Mouse (Mus musculus): Measurements from ENCODE around the gene Crybb1. TPM values are rescaled to one million over a fixed set of nuclear protein-coding genes. Genes with fewer than 3 reads are reported as not detected.

Crybb1 gene
- polyA plus RNA-seq, 1 experiment from 2014 or later, result 2.6 TPM

DNA sequence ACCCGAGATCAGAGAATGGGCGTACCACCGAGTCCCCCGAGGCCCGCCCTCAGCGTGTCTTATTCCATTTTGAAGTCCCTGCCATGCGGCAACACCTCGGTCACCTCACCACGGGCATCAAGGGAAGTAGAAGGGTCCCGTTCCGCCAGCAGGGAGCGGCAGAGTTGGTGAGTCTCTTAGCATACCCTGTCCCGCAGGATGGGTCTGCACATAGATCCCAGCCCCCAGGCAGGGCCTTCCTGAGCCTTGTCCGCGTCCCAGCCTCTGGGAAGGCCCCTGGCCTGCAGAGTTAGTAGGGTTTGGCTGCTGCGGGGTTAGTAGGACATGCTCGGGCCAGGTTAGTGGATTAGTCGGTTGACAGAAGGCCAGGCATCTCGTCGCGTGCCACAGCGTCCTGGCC is 38.6 kb upstream of the Crybb1 start:
- no peak overlapping the region for H3K9ac ChIP-seq
- peaks cover 27% of the 10 kb centered on the region for H3K4me1 ChIP-seq
- 56% methylated on average over 22 of the region's 22 CpGs for WGBS

DNA sequence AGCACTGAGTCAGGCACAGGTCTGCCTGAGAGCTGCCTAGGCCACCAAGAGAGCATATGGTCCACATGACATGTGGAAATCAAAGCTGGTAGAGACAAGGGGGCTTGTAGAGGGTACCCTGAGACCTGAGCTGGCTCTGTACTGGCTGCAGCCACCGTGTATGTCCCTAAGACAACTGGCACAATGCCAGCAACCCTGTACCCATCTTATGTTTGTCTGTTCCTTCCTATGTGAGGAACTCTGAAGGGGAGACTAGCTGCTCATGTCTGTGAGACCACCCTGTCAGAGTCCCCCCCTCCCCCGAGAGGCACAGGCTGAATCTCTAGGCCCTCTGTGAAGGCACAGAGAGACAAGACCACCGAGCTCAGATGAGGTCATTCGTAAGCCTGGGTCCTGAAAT is 36.9 kb upstream of the Crybb1 start:
- Histone ChIP-seq H3K36me3 (no peaks in the 10 kb centered on the region; the same call in 1 of the 2 replicates), H3K9me3 (no peaks in the 10 kb centered on the region), H3K4me2 (no peak overlapping the region), H3K27ac (no peak overlapping the region), H3K27me3 (peaks cover 7% of the 10 kb centered on the region; the same call in 1 of the 2 replicates), H3K4me1 (peaks cover 22% of the 10 kb centered on the region), H3K4me3 (no peak overlapping the region), H3K9ac (no peak overlapping the region)
- 72% methylated on average over 4 of the region's 4 CpGs for WGBS
- ATAC-seq (ENCODE audit: insufficient number of reproducible peaks, low FRiP score, low TSS enrichment, low read depth), result no peak

More for the DNA sequence above, 38.6 kb upstream of the Crybb1 start:
- ATAC-seq (ENCODE audit: insufficient number of reproducible peaks, low FRiP score, low TSS enrichment, low read depth), result no peak
- H3K27me3 ChIP-seq, result peaks cover 7% of the 10 kb centered on the region; the same call in 1 of the 2 replicates
- no peak overlapping the region for H3K4me2 ChIP-seq
- H3K27ac ChIP-seq, result no peak overlapping the region
- no peak overlapping the region for H3K4me3 ChIP-seq
- no peaks in the 10 kb centered on the region for H3K9me3 ChIP-seq
- no peaks in the 10 kb centered on the region; the same call in 1 of the 2 replicates for H3K36me3 ChIP-seq

DNA sequence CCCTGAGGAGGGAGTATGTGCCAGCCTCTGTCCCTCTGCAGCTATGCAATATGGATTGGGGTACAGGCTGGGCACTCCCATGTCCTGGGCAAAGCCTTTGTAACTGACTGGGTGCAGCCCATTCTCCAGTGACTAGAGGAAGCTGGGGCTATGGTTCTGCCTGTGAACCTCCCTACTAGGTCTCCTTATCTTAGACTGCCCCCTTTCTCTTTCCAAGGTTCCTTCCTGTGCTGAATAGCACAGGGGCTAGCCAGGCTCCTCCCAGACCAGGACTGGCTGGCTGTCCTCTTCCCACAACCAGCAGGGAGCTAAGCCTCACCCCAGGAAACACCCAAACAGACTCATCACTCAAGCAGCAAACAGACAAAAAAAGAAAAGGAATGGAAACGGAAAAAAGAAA is 36.2 kb upstream of the Crybb1 start:
- Histone ChIP-seq H3K27me3 (peaks cover 7% of the 10 kb centered on the region; the same call in 1 of the 2 replicates), H3K4me2 (no peak overlapping the region), H3K9ac (no peak overlapping the region), H3K4me3 (no peak overlapping the region), H3K27ac (no peak overlapping the region), H3K4me1 (peaks cover 15% of the 10 kb centered on the region), H3K9me3 (no peaks in the 10 kb centered on the region), H3K36me3 (no peaks in the 10 kb centered on the region; the same call in 1 of the 2 replicates)
- ATAC-seq (ENCODE audit: insufficient number of reproducible peaks, low FRiP score, low TSS enrichment, low read depth), result no peak
- WGBS, result 45% methylated on average over 1 of the region's 1 CpGs

DNA sequence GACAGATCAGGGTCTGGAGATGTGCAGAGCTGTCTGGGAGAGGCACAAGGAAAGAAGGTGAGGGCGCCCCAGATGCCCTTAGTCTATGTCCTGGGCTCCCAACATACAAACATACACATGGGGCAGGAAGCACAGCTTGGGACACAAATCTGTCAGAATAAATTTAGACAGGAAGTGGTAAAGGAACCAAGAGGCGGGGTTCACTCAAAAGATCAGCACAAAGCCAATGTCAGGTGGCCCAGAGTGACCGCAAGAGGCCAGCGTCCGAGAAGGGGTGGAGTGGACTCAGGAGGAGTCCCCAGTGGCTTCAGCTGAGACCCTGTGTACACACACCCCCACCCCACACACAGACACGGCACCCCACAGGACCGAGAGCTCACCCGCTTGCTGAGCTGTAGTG is 35.4 kb upstream of the Crybb1 start:
- H3K9me3 ChIP-seq, result no peaks in the 10 kb centered on the region
- 78% methylated on average over 8 of the region's 8 CpGs for WGBS
- H3K27me3 ChIP-seq, result peaks cover 7% of the 10 kb centered on the region; the same call in 1 of the 2 replicates

DNA sequence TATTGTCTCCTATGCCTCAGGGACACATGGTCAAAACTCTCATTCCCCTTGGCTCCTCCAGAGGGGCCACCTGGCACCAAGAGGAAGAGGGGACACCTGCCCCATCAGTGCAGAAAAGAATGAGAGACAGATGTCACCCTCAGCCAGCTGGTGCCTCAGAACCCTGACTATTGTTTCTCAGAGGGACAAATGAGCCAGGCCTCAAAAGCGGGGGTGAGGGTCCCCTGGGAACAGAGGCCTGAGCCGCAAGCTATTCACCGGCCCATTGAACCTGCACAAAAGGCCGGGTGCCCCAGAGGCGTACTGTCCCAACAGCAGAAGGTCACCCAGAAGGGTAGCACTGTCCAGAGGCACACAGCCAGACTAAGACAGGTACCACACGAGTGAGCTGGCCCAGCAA is 30.0 kb upstream of the Crybb1 start:
- no peak overlapping the region for H3K27ac ChIP-seq

More for the DNA sequence above, 35.4 kb upstream of the Crybb1 start:
- Histone ChIP-seq H3K27ac (no peak overlapping the region), H3K4me1 (peaks cover 7% of the 10 kb centered on the region), H3K9ac (no peak overlapping the region), H3K4me3 (no peak overlapping the region), H3K36me3 (no peaks in the 10 kb centered on the region; the same call in 1 of the 2 replicates), H3K4me2 (no peak overlapping the region)
- ATAC-seq (ENCODE audit: insufficient number of reproducible peaks, low FRiP score, low TSS enrichment, low read depth), result no peak

DNA sequence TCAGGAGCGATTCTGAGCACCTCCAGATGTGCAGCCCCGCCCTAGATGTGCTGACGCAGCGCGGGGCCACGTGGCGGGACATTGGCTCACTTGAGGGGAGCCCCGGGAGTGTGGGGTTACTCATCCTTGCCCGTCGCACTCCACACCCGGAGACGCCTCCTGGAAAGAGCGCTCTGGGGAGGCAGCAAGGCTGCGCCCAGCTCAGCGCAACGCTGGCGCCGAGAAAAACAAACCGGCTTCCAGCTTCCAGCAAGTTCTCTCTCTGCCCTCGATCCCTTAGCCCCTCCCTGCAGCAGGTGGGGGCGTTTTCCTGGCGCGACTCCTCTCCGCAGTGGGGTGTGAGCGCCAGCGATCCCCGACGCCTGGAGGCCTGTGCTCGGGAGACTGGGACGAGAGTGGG is 28.3 kb upstream of the Crybb1 start:
- Histone ChIP-seq H3K4me1 (peaks cover 28% of the 10 kb centered on the region), H3K9me3 (no peaks in the 10 kb centered on the region), H3K4me2 (peak overlapping the region; percentile 84), H3K36me3 (no peaks in the 10 kb centered on the region), H3K27ac (no peak overlapping the region), H3K4me3 (peak overlapping the region; percentile 46), H3K27me3 (peaks cover 50% of the 10 kb centered on the region), H3K9ac (peak overlapping the region; percentile 14; the same call in 1 of the 2 replicates)
- no peak; the same call in 1 of the 2 replicates for ATAC-seq (ENCODE audit: insufficient number of reproducible peaks, low FRiP score, low TSS enrichment, low read depth)
- under 1% methylated on average over 30 of the region's 30 CpGs for WGBS

More for the DNA sequence above, 30.0 kb upstream of the Crybb1 start:
- no peak overlapping the region for H3K9ac ChIP-seq
- peaks cover 44% of the 10 kb centered on the region for H3K27me3 ChIP-seq
- no peak for ATAC-seq (ENCODE audit: insufficient number of reproducible peaks, low FRiP score, low TSS enrichment, low read depth)
- H3K36me3 ChIP-seq, result no peaks in the 10 kb centered on the region
- WGBS, result 75% methylated on average over 6 of the region's 6 CpGs
- no peak overlapping the region for H3K4me2 ChIP-seq
- H3K4me1 ChIP-seq, result peaks cover 28% of the 10 kb centered on the region
- H3K4me3 ChIP-seq, result no peak overlapping the region
- no peaks in the 10 kb centered on the region for H3K9me3 ChIP-seq

DNA sequence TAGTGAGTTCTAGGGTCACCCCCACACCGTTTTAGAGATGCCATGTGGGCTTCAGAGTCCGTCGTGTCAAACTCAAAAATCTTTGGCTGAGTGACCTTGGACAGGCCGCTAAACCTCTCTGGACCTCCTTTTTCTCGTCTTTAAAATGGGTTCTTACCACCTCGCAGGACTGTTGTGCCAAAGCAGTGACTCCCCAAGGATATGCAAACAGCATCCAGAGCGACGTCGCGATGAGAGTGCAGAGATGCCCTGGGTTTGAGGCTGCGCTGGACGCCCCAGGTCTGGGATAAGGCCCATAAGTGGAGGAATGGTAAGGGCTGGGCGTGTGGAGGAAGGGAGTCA is 27.7 kb upstream of the Crybb1 start:
- Histone ChIP-seq H3K4me3 (peak overlapping the region; percentile 46), H3K27me3 (peaks cover 50% of the 10 kb centered on the region), H3K4me2 (peak overlapping the region; percentile 84), H3K9me3 (no peaks in the 10 kb centered on the region), H3K4me1 (peaks cover 28% of the 10 kb centered on the region), H3K9ac (no peak overlapping the region), H3K27ac (no peak overlapping the region), H3K36me3 (no peaks in the 10 kb centered on the region)
- WGBS, result 4% methylated on average over 13 of the region's 13 CpGs
- ATAC-seq (ENCODE audit: insufficient number of reproducible peaks, low FRiP score, low TSS enrichment, low read depth), result no peak

DNA sequence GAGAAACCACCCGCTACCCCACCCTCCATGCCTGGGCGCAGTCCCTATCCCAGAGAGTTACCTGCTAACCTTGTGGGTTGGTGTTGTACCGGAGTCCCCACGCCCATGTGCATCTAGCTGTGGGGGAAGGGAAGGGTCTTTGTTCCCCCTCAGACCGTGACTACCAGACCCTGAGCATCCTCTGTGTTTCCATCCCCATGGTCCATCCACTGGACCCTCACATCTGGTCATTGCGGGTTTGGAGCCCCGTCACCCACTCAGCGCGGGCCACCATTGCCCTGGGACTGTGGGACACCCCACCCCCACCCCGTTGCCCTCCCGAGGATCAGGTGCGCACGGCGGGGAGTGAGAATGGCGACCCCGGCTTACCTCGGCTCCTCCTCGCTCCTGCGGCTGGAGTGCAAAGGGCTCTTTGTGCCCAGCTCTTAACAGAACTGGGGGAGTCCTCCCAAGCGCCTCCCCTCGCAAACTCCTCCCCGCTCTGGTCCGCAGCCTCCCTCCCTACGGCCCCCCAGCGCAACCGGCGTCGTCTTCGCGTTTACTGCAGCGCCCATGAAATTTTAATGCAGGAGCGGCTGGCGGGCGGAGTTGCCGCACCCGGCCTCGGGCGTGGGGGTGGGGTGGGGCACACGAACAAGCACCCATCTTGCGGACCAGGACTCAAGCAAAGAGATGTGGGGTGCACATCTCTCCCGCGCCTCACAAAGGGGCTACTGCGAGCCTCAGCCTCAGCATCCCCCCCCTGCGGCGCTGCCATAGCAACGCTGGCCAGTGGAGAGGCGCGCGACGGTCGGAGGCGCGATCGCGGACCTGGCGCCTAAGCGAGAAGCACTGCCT is 27.2 kb upstream of the Crybb1 start:
- Histone ChIP-seq H3K27me3 (peaks cover 50% of the 10 kb centered on the region), H3K4me2 (peak overlapping the region; percentile 84), H3K9ac (peak overlapping the region; percentile 11; the same call in 1 of the 2 replicates), H3K36me3 (no peaks in the 10 kb centered on the region), H3K9me3 (no peaks in the 10 kb centered on the region), H3K27ac (no peak overlapping the region), H3K4me3 (peak overlapping the region; percentile 46), H3K4me1 (peaks cover 28% of the 10 kb centered on the region)
- no peak for ATAC-seq (ENCODE audit: insufficient number of reproducible peaks, low FRiP score, low TSS enrichment, low read depth)
- WGBS, result under 1% methylated on average over 57 of the region's 57 CpGs

DNA sequence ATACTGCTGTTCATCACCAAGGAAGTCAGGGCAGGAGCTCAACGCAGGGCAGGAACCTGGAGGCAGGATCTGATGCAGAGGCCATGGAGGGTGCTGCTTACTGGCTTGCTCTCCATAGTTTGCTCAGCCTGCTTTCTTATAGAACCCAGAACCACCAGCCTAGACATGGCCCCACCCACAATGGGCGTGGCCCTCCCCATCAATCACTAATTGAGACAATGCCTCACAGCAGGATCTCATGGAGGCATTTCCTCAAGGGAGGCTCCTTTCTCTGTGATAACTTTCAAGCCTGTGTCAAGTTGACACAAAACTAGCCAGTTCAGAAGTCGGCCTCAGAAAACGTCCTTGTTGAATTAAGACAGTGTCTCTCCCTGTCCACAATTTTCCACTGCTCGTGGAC is 19.8 kb upstream of the Crybb1 start:
- Histone ChIP-seq H3K27ac (no peak overlapping the region), H3K36me3 (no peaks in the 10 kb centered on the region), H3K9me3 (no peaks in the 10 kb centered on the region), H3K4me3 (no peak overlapping the region), H3K9ac (no peak overlapping the region), H3K4me1 (peaks cover 9% of the 10 kb centered on the region), H3K27me3 (peaks cover 40% of the 10 kb centered on the region), H3K4me2 (no peak overlapping the region)
- WGBS, result 68% methylated on average over 5 of the region's 5 CpGs
- ATAC-seq (ENCODE audit: insufficient number of reproducible peaks, low FRiP score, low TSS enrichment, low read depth), result no peak

DNA sequence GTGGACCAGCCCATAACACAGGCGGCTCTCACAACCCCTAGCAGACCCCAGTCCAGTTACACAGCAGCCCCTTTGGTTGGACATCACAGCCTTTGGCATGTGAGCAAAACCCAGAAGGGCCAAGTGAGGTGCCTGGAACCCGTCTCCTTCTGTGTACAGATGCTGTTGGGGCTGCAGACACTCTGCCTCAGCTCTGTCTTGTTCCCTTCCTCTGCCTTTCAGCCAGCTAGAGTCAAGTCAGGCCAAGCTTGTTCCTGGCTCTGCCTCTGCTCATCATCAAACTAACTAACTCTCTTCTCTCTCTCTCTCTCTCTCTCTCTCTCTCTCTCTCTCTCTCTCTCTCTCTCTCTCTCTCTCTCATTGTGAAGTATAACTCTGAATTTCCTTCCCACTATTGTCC is 19.0 kb upstream of the Crybb1 start:
- Histone ChIP-seq H3K36me3 (no peaks in the 10 kb centered on the region), H3K4me2 (no peak overlapping the region), H3K4me1 (peaks cover 9% of the 10 kb centered on the region), H3K4me3 (no peak overlapping the region), H3K27ac (no peak overlapping the region), H3K9me3 (no peaks in the 10 kb centered on the region), H3K27me3 (peaks cover 38% of the 10 kb centered on the region), H3K9ac (no peak overlapping the region)
- ATAC-seq (ENCODE audit: insufficient number of reproducible peaks, low FRiP score, low TSS enrichment, low read depth), result no peak
- WGBS, result 75% methylated on average over 2 of the region's 2 CpGs

DNA sequence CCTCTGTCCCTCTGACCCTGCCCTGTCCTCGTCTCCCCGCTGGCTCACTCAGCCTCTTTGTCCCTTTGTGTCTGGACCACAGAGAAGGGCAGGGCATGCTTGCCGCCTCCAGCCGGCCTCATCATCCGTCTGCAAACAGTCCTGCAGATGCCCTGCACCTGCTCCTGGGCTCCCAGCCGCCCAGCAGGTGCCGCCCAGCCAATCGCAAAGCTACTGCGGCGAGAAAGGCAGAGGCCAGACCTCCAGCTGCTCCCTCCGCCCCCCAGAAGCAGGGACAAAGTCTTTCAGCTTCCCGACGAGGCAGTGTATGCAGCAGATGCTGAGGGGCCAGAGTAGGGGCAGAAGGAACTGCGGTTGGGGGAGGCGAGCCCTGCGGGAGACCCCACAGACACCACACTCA is 18.2 kb upstream of the Crybb1 start:
- Histone ChIP-seq H3K4me1 (peaks cover 9% of the 10 kb centered on the region), H3K9ac (no peak overlapping the region), H3K36me3 (no peaks in the 10 kb centered on the region), H3K4me2 (no peak overlapping the region), H3K27me3 (peaks cover 34% of the 10 kb centered on the region), H3K4me3 (no peak overlapping the region), H3K9me3 (no peaks in the 10 kb centered on the region), H3K27ac (no peak overlapping the region)
- ATAC-seq (ENCODE audit: insufficient number of reproducible peaks, low FRiP score, low TSS enrichment, low read depth), result no peak
- WGBS, result 4% methylated on average over 16 of the region's 16 CpGs

DNA sequence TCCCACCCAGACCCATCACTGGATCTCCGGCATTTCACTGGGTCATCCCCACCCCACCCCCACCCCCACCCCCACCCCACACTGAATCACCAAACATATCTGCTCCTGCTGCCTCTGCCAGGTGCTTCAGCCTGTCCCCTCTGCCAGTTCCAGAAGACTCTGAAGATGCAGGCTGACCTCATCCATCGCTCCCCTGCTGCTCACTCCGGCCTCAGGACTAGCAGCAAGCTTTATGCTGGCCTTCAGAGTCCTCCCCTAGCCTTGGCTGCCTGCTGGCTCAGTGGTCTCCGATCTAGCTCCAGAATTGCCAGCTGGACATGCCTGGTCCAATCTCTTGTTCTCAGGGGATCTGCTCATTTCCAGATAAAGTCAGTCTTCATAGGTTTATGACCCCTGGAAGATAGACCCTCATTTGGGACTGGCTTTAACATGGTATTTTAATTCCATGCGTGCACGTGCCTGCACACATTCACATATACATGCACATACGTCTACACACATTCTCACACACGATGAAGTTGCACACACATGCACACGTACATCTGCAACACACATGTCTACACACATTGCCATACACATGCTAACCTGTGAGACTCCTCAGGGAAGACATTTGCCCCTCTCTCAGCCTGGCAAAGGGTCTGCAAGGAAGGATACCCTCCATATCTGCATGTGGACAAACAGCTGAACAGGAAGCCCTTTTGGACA is 17.6 kb upstream of the Crybb1 start:
- no peak for ATAC-seq (ENCODE audit: insufficient number of reproducible peaks, low FRiP score, low TSS enrichment, low read depth)
- 51% methylated on average over 9 of the region's 9 CpGs for WGBS
- no peak overlapping the region for H3K9ac ChIP-seq

More for the DNA sequence above, 17.6 kb upstream of the Crybb1 start:
- peaks cover 9% of the 10 kb centered on the region for H3K4me1 ChIP-seq
- H3K36me3 ChIP-seq, result no peaks in the 10 kb centered on the region
- no peak overlapping the region for H3K4me3 ChIP-seq
- H3K4me2 ChIP-seq, result no peak overlapping the region
- H3K27me3 ChIP-seq, result peaks cover 34% of the 10 kb centered on the region
- no peaks in the 10 kb centered on the region for H3K9me3 ChIP-seq
- no peak overlapping the region for H3K27ac ChIP-seq
